Mouse (Mus musculus): Measurements from ENCODE around the gene Gm2431.
"Not testable (repeated sequence)": the region's sequence is repeated elsewhere in the genome, so short reads cannot be mapped to it uniquely, and the experiment has no call there.

GRCm38 (mm10) chr7:142229871-142230270, 28.3 kb downstream of the Gm2431 start, which contains the start of gene Krtap5-5:
- not testable (repeated sequence) for TF ChIP-seq CTCF (conservative IDR thresholded peaks at IDR 0.05; ENCODE audit: low read length); POU5F1 (IDR thresholded peaks at IDR 0.05; ENCODE audit: borderline replicate concordance, low read length); NANOG (IDR thresholded peaks at IDR 0.05; ENCODE audit: borderline replicate concordance, low read length)

Measured in E14TG2a.4 (cell line).